Mouse (Mus musculus) stomach, embryonic 14.5 days (tissue): ENCODE results near the gene Nudcd2. TPM values are rescaled to one million over a fixed set of nuclear protein-coding genes. Genes with fewer than 3 reads are reported as not detected.
"Not testable (repeated sequence)": the region's sequence is repeated elsewhere in the genome, so short reads cannot be mapped to it uniquely, and the experiment has no call there.

Experiments used
- ATAC-seq: fragments of 200-750 bp; cut with Nextera tagmentation; 2 replicates; pipeline ENCODE4 v1.8.0; 2017; ENCODE audit warnings: low read depth, moderate TSS enrichment; ENCODE audit not compliant: insufficient number of reproducible peaks, insufficient read depth, low FRiP score
- H3K27ac ChIP-seq: fragments of 300-500 bp; sonication (generic); 2 replicates; pipeline ENCODE4 v1.5.1; 2014; ENCODE audit warnings: mild to moderate bottlenecking, low read length, moderate library complexity, mixed read lengths
- H3K27me3 ChIP-seq: fragments of 300-500 bp; sonication (generic); 2 replicates; pipeline ENCODE4 v1.6.1; 2014; ENCODE audit warnings: low read length, control low read depth, mixed read lengths; ENCODE audit not compliant: control insufficient read depth, insufficient read depth
- H3K36me3 ChIP-seq: fragments of 300-500 bp; sonication (generic); 2 replicates; pipeline ENCODE4 v1.6.1; 2014; ENCODE audit warnings: mild to moderate bottlenecking, control low read depth, low read length, moderate library complexity, mixed read lengths; ENCODE audit not compliant: control insufficient read depth, insufficient read depth
- H3K4me1 ChIP-seq: fragments of 300-500 bp; sonication (generic); 2 replicates; pipeline ENCODE4 v1.6.1; 2014; ENCODE audit warnings: low read length, control low read depth, mixed read lengths; ENCODE audit not compliant: control insufficient read depth, insufficient read depth
- H3K4me2 ChIP-seq: fragments of 300-500 bp; sonication (generic); replicated peaks from 2 replicates; pipeline ENCODE4 v1.6.1; 2014; ENCODE audit warnings: low read depth, low read length, control low read depth
- H3K4me3 ChIP-seq: fragments of 300-500 bp; sonication (generic); 2 replicates; pipeline ENCODE4 v1.5.1; 2014; ENCODE audit warnings: low read depth, low read length, control low read depth
- H3K9ac ChIP-seq: fragments of 300-500 bp; sonication (generic); replicated peaks from 2 replicates; pipeline ENCODE4 v1.6.1; 2014; ENCODE audit warnings: low read depth, mild to moderate bottlenecking, control low read depth, low read length, moderate library complexity, mixed read lengths
- H3K9me3 ChIP-seq: fragments of 300-500 bp; sonication (generic); 2 replicates; pipeline ENCODE4 v1.6.1; 2016; ENCODE audit warnings: low read depth, low read length, control low read depth; ENCODE audit not compliant: control insufficient read depth
- WGBS: fragments of 180-500 bp; shearing (Covaris S2); extraction: QIAGEN DNeasy Blood & Tissue Kit; methylation state at CpG from one replicate; pipeline ENCODE4 v1.1.7; 2014; 5-methylcytosine and 5-hydroxymethylcytosine counted together
- polyA plus RNA-seq: library from polyadenylated mRNA; unstranded; fragments of >200 nt; fragmentation: Nextera tagmentation; extraction: Ambion mirVana; gene quantifications from 2 replicates; pipeline ENCODE4 v1.2.1, GENCODE M21; 2014

Gene Nudcd2
- polyA plus RNA-seq, 1 experiment from 2014 or later = 143 TPM

- not testable (repeated sequence) for H3K4me2 ChIP-seq, H3K4me1 ChIP-seq, H3K27ac ChIP-seq, H3K4me3 ChIP-seq, H3K27me3 ChIP-seq, ATAC-seq, H3K9me3 ChIP-seq, H3K9ac ChIP-seq
- H3K36me3 ChIP-seq = peaks cover 76% of the 10 kb centered on the region
- 94% methylated on average over 6 of the region's 6 CpGs for WGBS
Observed at GRCm38 (mm10) chr11:40709899-40710298, 23.6 kb upstream of the Nudcd2 start.

GRCm38 (mm10) chr11:40713858-40714257, 19.6 kb upstream of the Nudcd2 start:
- H3K4me3 ChIP-seq = no peak overlapping the region
- no peaks in the 10 kb centered on the region for H3K9me3 ChIP-seq
- H3K36me3 ChIP-seq = peaks cover 84% of the 10 kb centered on the region
- WGBS = 75% methylated on average over 8 of the region's 8 CpGs
- H3K4me2 ChIP-seq = no peak overlapping the region
- ATAC-seq = no peak
- no peaks in the 10 kb centered on the region for H3K27me3 ChIP-seq
- H3K9ac ChIP-seq = no peak overlapping the region
- H3K4me1 ChIP-seq = no peaks in the 10 kb centered on the region
- no peak overlapping the region for H3K27ac ChIP-seq

GRCm38 (mm10) chr11:40715524-40715923, 17.9 kb upstream of the Nudcd2 start:
- H3K27ac ChIP-seq = no peak overlapping the region
- no peak overlapping the region for H3K4me2 ChIP-seq
- H3K4me1 ChIP-seq = no peaks in the 10 kb centered on the region
- no peaks in the 10 kb centered on the region for H3K9me3 ChIP-seq
- H3K36me3 ChIP-seq = peaks cover 76% of the 10 kb centered on the region
- H3K9ac ChIP-seq = no peak overlapping the region
- ATAC-seq = no peak
- H3K4me3 ChIP-seq = no peak overlapping the region
- H3K27me3 ChIP-seq = no peaks in the 10 kb centered on the region
- WGBS = 92% methylated on average over 5 of the region's 5 CpGs

GRCm38 (mm10) chr11:40718324-40718723, 15.1 kb upstream of the Nudcd2 start:
- Histone ChIP-seq H3K27me3 (no peaks in the 10 kb centered on the region), H3K4me1 (no peaks in the 10 kb centered on the region), H3K27ac (no peak overlapping the region), H3K9ac (no peak overlapping the region), H3K4me2 (no peak overlapping the region), H3K4me3 (no peak overlapping the region), H3K9me3 (no peaks in the 10 kb centered on the region), H3K36me3 (peaks cover 76% of the 10 kb centered on the region)
- no peak for ATAC-seq

GRCm38 (mm10) chr11:40732997-40733338, 499 bp upstream of the Nudcd2 start:
- WGBS = 3% methylated on average over 14 of the region's 14 CpGs
- Histone ChIP-seq H3K9ac (peak overlapping the region; percentile 42), H3K9me3 (no peaks in the 10 kb centered on the region), H3K36me3 (peaks cover 22% of the 10 kb centered on the region), H3K27ac (no peak overlapping the region), H3K4me1 (peaks cover 13% of the 10 kb centered on the region; the same call in 1 of the 2 replicates), H3K27me3 (no peaks in the 10 kb centered on the region), H3K4me3 (peak overlapping the region; percentile 48), H3K4me2 (peak overlapping the region; percentile 80)
- peak; percentile 34 for ATAC-seq

GRCm38 (mm10) chr11:40734251-40734752, 835 bp downstream of the Nudcd2 start:
- ATAC-seq = no peak
- Histone ChIP-seq H3K9me3 (no peaks in the 10 kb centered on the region), H3K4me1 (peaks cover 13% of the 10 kb centered on the region; the same call in 1 of the 2 replicates), H3K9ac (peak overlapping the region; percentile 69), H3K4me2 (peak overlapping the region; percentile 56), H3K27ac (no peak overlapping the region), H3K4me3 (peak overlapping the region; percentile 48), H3K36me3 (peaks cover 25% of the 10 kb centered on the region), H3K27me3 (no peaks in the 10 kb centered on the region)
- WGBS = 3% methylated on average over 11 of the region's 11 CpGs

- peaks cover 28% of the 10 kb centered on the region for H3K36me3 ChIP-seq
- no peak overlapping the region for H3K4me3 ChIP-seq
- no peak overlapping the region for H3K4me2 ChIP-seq
- ATAC-seq = no peak
- no peak overlapping the region for H3K9ac ChIP-seq
- H3K27me3 ChIP-seq = no peaks in the 10 kb centered on the region
- H3K9me3 ChIP-seq = no peaks in the 10 kb centered on the region
- WGBS = 85% methylated on average over 3 of the region's 3 CpGs
- H3K27ac ChIP-seq = no peak overlapping the region
- peaks cover 7% of the 10 kb centered on the region; the same call in 1 of the 2 replicates for H3K4me1 ChIP-seq
Observed at GRCm38 (mm10) chr11:40737369-40737768, 3.9 kb downstream of the Nudcd2 start.

- Histone ChIP-seq H3K4me1 (no peaks in the 10 kb centered on the region), H3K36me3 (peaks cover 24% of the 10 kb centered on the region), H3K27me3 (no peaks in the 10 kb centered on the region), H3K27ac (no peak overlapping the region), H3K4me3 (no peak overlapping the region), H3K9ac (no peak overlapping the region), H3K9me3 (no peaks in the 10 kb centered on the region), H3K4me2 (no peak overlapping the region)
- no peak for ATAC-seq
- WGBS = 89% methylated on average over 12 of the region's 12 CpGs
Observed at GRCm38 (mm10) chr11:40741605-40742262, 8.3 kb downstream of the Nudcd2 start.

GRCm38 (mm10) chr11:40744348-40744747, 10.9 kb downstream of the Nudcd2 start:
- ATAC-seq = no peak
- no peak overlapping the region for H3K27ac ChIP-seq
- H3K27me3 ChIP-seq = no peaks in the 10 kb centered on the region
- WGBS = 76% methylated on average over 3 of the region's 3 CpGs
- no peak overlapping the region for H3K4me2 ChIP-seq
- H3K4me1 ChIP-seq = no peaks in the 10 kb centered on the region
- no peak overlapping the region for H3K9ac ChIP-seq
- peaks cover 5% of the 10 kb centered on the region; the same call in 1 of the 2 replicates for H3K36me3 ChIP-seq
- H3K4me3 ChIP-seq = no peak overlapping the region
- no peaks in the 10 kb centered on the region for H3K9me3 ChIP-seq
